Mouse (Mus musculus) stomach, embryonic 14.5 days (tissue): ENCODE results near the gene Mical3. TPM values are rescaled to one million over a fixed set of nuclear protein-coding genes. Genes with fewer than 3 reads are reported as not detected.
A peak's percentile ranks its signal among the peaks of the same experiment; 100 is the strongest.

Experiments used
- ATAC-seq: fragments of 200-750 bp; cut with Nextera tagmentation; 2 replicates; pipeline ENCODE4 v1.8.0; 2017; ENCODE audit warnings: low read depth, moderate TSS enrichment; ENCODE audit not compliant: insufficient number of reproducible peaks, insufficient read depth, low FRiP score
- H3K27ac ChIP-seq: fragments of 300-500 bp; sonication (generic); 2 replicates; pipeline ENCODE4 v1.5.1; 2014; ENCODE audit warnings: mild to moderate bottlenecking, low read length, moderate library complexity, mixed read lengths
- H3K27me3 ChIP-seq: fragments of 300-500 bp; sonication (generic); 2 replicates; pipeline ENCODE4 v1.6.1; 2014; ENCODE audit warnings: low read length, control low read depth, mixed read lengths; ENCODE audit not compliant: control insufficient read depth, insufficient read depth
- H3K36me3 ChIP-seq: fragments of 300-500 bp; sonication (generic); 2 replicates; pipeline ENCODE4 v1.6.1; 2014; ENCODE audit warnings: mild to moderate bottlenecking, control low read depth, low read length, moderate library complexity, mixed read lengths; ENCODE audit not compliant: control insufficient read depth, insufficient read depth
- H3K4me1 ChIP-seq: fragments of 300-500 bp; sonication (generic); 2 replicates; pipeline ENCODE4 v1.6.1; 2014; ENCODE audit warnings: low read length, control low read depth, mixed read lengths; ENCODE audit not compliant: control insufficient read depth, insufficient read depth
- H3K4me2 ChIP-seq: fragments of 300-500 bp; sonication (generic); replicated peaks from 2 replicates; pipeline ENCODE4 v1.6.1; 2014; ENCODE audit warnings: low read depth, low read length, control low read depth
- H3K4me3 ChIP-seq: fragments of 300-500 bp; sonication (generic); 2 replicates; pipeline ENCODE4 v1.5.1; 2014; ENCODE audit warnings: low read depth, low read length, control low read depth
- H3K9ac ChIP-seq: fragments of 300-500 bp; sonication (generic); replicated peaks from 2 replicates; pipeline ENCODE4 v1.6.1; 2014; ENCODE audit warnings: low read depth, mild to moderate bottlenecking, control low read depth, low read length, moderate library complexity, mixed read lengths
- H3K9me3 ChIP-seq: fragments of 300-500 bp; sonication (generic); 2 replicates; pipeline ENCODE4 v1.6.1; 2016; ENCODE audit warnings: low read depth, low read length, control low read depth; ENCODE audit not compliant: control insufficient read depth
- WGBS: fragments of 180-500 bp; shearing (Covaris S2); extraction: QIAGEN DNeasy Blood & Tissue Kit; methylation state at CpG from one replicate; pipeline ENCODE4 v1.1.7; 2014; 5-methylcytosine and 5-hydroxymethylcytosine counted together
- polyA plus RNA-seq: library from polyadenylated mRNA; unstranded; fragments of >200 nt; fragmentation: Nextera tagmentation; extraction: Ambion mirVana; gene quantifications from 2 replicates; pipeline ENCODE4 v1.2.1, GENCODE M21; 2014

The Mical3 gene
- polyA plus RNA-seq, 1 experiment from 2014 or later = 24.8 TPM

DNA sequence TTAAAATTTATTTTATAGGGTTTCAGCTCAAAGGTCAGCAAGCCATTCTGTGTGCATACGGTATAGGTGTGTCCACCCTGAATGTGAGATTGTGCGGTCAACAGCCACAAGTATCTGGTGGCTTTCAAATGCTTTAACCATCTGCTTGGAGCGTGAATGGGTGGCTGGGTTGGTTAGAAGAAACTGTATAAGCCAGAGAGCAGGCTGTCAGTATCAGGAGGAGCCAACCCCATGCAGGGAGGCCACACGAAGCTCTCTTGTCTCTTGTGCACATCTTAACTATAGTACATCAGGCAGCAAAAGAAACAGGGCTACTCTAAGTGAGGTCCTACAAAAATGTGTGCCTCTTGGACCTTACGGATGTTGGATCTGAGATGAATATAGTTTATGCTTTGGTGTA lies 114.7 kb downstream of the Mical3 start:
- Histone ChIP-seq H3K4me2 (no peak overlapping the region), H3K9me3 (no peaks in the 10 kb centered on the region), H3K9ac (no peak overlapping the region), H3K27me3 (no peaks in the 10 kb centered on the region), H3K36me3 (peaks cover 15% of the 10 kb centered on the region), H3K4me3 (no peak overlapping the region), H3K27ac (no peak overlapping the region), H3K4me1 (peaks cover 10% of the 10 kb centered on the region; the same call in 1 of the 2 replicates)
- ATAC-seq = no peak
- WGBS = 91% methylated on average over 5 of the region's 5 CpGs

DNA sequence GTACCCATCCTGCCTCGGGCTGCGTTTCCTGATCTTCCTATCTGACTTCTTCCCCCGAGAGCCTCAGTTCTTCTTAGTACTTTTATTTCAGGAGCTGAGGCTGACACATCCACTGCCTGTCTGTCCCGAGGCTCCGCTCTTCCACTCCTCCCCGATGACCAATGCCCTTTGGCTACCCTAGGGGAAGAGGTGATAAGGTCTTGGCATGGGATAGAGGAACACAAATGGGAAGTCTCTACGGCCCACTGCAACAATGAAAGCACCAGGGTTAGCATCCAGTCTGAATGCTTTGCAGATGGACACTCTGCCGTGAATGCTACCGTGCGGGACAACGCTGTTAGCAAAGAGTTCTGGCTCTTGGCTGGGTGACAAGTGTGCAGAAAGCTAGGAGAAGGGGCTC lies 116.5 kb downstream of the Mical3 start:
- WGBS = 78% methylated on average over 11 of the region's 11 CpGs
- H3K9ac ChIP-seq = no peak overlapping the region
- ATAC-seq = no peak
- peaks cover 4% of the 10 kb centered on the region; the same call in 1 of the 2 replicates for H3K36me3 ChIP-seq
- H3K27ac ChIP-seq = no peak overlapping the region
- no peaks in the 10 kb centered on the region for H3K27me3 ChIP-seq
- H3K4me3 ChIP-seq = no peak overlapping the region
- H3K4me2 ChIP-seq = no peak overlapping the region
- H3K9me3 ChIP-seq = no peaks in the 10 kb centered on the region
- H3K4me1 ChIP-seq = peaks cover 10% of the 10 kb centered on the region; the same call in 1 of the 2 replicates

DNA sequence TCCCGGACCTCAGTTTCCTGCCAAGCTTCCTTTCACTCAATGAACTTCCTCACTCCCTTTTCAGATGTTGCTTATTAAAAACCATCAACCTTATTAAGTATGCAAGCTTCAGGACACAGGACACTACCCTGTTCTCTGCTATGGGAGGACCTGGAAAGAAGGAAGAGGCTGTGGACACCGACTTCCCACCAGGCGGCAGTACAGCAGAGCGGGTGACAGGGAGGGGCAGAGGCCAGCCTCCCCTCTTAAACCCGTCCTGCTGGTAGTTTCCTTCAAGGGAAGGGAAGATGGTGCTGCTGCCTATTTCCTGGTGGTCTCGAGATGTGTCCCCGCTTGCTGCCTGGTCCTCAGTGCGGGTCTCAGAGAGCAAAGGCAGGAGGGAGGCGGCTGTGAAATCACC lies 117.0 kb downstream of the Mical3 start:
- 56% methylated on average over 9 of the region's 9 CpGs for WGBS
- H3K9ac ChIP-seq = 0 out of 2 replicates have a peak overlapping the region, but pooled peaks have one; percentile 6
- H3K36me3 ChIP-seq = peaks cover 4% of the 10 kb centered on the region; the same call in 1 of the 2 replicates
- no peak for ATAC-seq
- no peaks in the 10 kb centered on the region for H3K9me3 ChIP-seq
- H3K4me3 ChIP-seq = no peak overlapping the region
- H3K27ac ChIP-seq = no peak overlapping the region
- H3K27me3 ChIP-seq = no peaks in the 10 kb centered on the region
- H3K4me2 ChIP-seq = no peak overlapping the region
- H3K4me1 ChIP-seq = peaks cover 10% of the 10 kb centered on the region; the same call in 1 of the 2 replicates

DNA sequence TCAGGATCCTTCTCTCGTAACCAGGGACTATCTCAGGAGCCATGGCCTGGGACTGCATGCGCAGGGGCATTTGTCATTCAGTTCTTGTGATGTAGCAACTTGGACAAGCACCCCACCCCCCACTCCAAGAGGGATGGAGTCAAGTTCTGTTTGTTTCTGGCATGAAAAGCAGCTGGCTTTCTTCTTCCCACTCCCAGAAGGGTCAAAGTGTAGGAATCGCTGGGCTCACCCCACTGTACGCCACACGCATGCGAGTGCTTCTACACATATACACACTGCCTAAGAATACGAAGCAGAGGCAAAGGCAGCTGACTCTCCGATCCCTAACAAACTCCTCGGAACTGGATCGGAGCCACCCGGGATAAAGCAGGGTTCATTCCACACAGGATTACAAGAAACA lies 119.1 kb downstream of the Mical3 start:
- H3K9me3 ChIP-seq = no peaks in the 10 kb centered on the region
- H3K27me3 ChIP-seq = no peaks in the 10 kb centered on the region
- no peak overlapping the region for H3K27ac ChIP-seq
- H3K4me3 ChIP-seq = no peak overlapping the region
- 46% methylated on average over 11 of the region's 11 CpGs for WGBS
- no peak overlapping the region for H3K4me2 ChIP-seq
- peaks cover 10% of the 10 kb centered on the region; the same call in 1 of the 2 replicates for H3K4me1 ChIP-seq
- peaks cover 4% of the 10 kb centered on the region; the same call in 1 of the 2 replicates for H3K36me3 ChIP-seq
- ATAC-seq = peak; percentile 11; the same call in 1 of the 2 replicates
- no peak overlapping the region for H3K9ac ChIP-seq

DNA sequence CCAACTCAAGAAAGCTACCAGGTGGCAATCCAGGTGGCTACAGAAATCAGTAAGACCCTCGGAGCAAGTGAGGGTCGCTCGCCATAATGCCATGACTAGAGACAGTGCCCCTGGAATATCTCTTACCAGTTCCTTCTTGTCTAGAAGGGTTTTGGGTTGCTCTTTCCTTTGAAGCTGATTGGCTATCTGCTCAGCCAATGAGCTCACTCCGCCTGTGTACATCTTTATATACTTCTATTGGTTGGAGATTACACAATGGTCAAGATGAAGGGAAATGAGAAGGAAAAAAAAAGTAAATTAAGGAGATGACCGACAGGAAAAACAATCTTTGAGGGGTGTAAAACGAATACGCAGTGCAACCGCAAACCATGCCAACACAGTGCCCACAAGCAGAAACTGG lies 121.1 kb downstream of the Mical3 start:
- no peak for ATAC-seq
- H3K4me1 ChIP-seq = peaks cover 10% of the 10 kb centered on the region; the same call in 1 of the 2 replicates
- H3K4me3 ChIP-seq = no peak overlapping the region
- no peaks in the 10 kb centered on the region for H3K27me3 ChIP-seq
- no peak overlapping the region for H3K9ac ChIP-seq
- H3K36me3 ChIP-seq = no peaks in the 10 kb centered on the region; the same call in 1 of the 2 replicates
- H3K4me2 ChIP-seq = no peak overlapping the region
- H3K9me3 ChIP-seq = no peaks in the 10 kb centered on the region
- WGBS = 95% methylated on average over 8 of the region's 8 CpGs
- H3K27ac ChIP-seq = no peak overlapping the region

DNA sequence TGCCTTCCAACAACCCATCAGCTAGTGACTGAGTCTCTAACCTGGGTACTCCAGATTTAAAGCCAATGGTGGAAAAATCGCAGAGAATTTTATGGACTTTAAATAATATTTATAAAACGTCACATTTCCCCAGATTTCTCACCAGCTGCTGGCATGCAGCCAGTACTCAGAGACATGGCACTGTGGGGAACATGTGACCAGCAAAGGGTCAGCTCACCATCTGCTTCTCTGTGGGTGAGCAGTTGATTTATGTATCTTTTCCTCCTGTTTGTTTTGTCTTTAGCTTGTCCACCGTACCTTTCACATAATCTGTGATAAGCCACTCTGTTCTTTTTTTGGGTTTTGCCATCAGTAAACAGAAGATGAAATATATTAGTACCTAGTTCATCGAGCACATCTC lies 125.8 kb downstream of the Mical3 start:
- Histone ChIP-seq H3K36me3 (peaks cover 13% of the 10 kb centered on the region; the same call in 1 of the 2 replicates), H3K9ac (no peak overlapping the region), H3K27me3 (no peaks in the 10 kb centered on the region), H3K9me3 (no peaks in the 10 kb centered on the region), H3K4me2 (no peak overlapping the region), H3K4me1 (no peaks in the 10 kb centered on the region), H3K27ac (no peak overlapping the region), H3K4me3 (no peak overlapping the region)
- no peak for ATAC-seq
- whole genome bisulfite sequencing = 24% methylated on average over 4 of the region's 4 CpGs

DNA sequence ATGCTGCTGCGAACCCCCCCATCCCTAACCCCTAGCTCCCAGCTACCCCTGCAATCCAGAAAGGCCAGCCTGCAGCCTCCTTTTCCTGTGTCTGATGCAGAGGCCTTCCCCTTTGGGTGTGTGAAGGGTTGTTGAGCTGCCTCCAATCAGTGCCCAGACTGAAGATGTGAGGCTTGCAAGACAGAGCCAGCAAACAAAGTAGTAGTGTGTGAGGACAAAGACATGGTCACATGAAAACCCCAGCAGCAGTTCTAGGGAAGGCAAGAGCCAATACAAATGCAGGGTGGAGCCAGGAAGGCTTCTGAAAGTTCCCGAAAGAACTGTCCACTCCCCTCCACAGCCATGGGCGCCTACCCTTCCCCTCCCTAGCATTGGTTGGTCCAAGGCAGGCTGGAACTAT lies 127.8 kb downstream of the Mical3 start:
- Histone ChIP-seq H3K27me3 (no peaks in the 10 kb centered on the region), H3K4me1 (peaks cover 7% of the 10 kb centered on the region; the same call in 1 of the 2 replicates), H3K4me2 (no peak overlapping the region), H3K9me3 (no peaks in the 10 kb centered on the region), H3K4me3 (no peak overlapping the region), H3K27ac (no peak overlapping the region), H3K9ac (no peak overlapping the region), H3K36me3 (peaks cover 13% of the 10 kb centered on the region; the same call in 1 of the 2 replicates)
- WGBS = 82% methylated on average over 3 of the region's 3 CpGs
- ATAC-seq = no peak

DNA sequence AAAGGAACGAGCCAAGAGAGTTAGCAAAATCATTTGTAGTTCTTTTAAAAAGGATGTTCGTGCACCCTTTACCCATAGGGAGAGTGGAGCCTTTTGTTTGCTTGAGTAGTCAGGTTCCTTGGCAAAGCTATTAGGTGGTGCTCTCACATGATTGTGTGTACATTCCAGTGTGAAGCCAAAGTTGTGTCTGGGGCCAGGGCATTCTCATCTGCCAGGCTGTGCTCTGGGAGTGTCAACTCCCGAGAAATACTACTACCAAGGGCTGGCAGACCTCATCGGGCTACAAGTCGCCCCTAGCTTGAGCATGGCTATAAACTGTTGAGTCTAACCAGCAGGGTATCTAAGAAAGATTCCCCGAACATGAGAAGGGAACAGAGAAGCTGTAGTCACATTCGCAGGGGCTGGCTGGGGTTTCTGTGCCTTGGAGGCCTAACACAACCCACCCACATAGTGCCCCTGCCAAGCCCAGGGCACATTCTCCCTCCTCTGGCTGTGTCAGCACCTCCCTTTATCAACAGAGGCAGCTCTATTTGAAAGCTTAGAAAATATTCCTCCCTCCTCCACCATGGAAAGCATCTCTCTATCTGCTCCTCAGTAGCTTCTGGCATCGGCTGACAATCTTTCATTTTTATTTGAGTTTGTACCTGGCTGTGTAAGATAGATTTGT lies 130.8 kb downstream of the Mical3 start:
- Histone ChIP-seq H3K27ac (no peak overlapping the region), H3K4me3 (no peak overlapping the region), H3K9ac (no peak overlapping the region), H3K36me3 (peaks cover 13% of the 10 kb centered on the region; the same call in 1 of the 2 replicates), H3K4me2 (no peak overlapping the region), H3K4me1 (peaks cover 7% of the 10 kb centered on the region; the same call in 1 of the 2 replicates), H3K27me3 (no peaks in the 10 kb centered on the region), H3K9me3 (no peaks in the 10 kb centered on the region)
- ATAC-seq = no peak
- WGBS = 71% methylated on average over 8 of the region's 8 CpGs
